Mouse (Mus musculus): ENCODE data around the gene Bpifc.

The Bpifc gene

GRCm38 (mm10) chr10:86011172-86011571 is 523 bp downstream of the Bpifc start:
- DNase-seq (ENCODE audit: low spot score): no peak

- no peak for DNase-seq (ENCODE audit: low spot score)
These were observed 1.1 kb downstream of the Bpifc start for GRCm38 (mm10) chr10:86010636-86011035.

- DNase-seq (ENCODE audit: low spot score): no peak
These were observed 2.0 kb downstream of the Bpifc start for GRCm38 (mm10) chr10:86009688-86010087.

GRCm38 (mm10) chr10:86006455-86006854 is 5.2 kb downstream of the Bpifc start:
- DNase-seq (ENCODE audit: low spot score): no peak

- no peak for DNase-seq (ENCODE audit: low spot score)
These were observed 11.2 kb downstream of the Bpifc start for GRCm38 (mm10) chr10:86000447-86000846.

GRCm38 (mm10) chr10:85994543-85995104 is 17.1 kb downstream of the Bpifc start:
- DNase-seq (ENCODE audit: low spot score): no peak

- DNase-seq (ENCODE audit: low spot score): no peak
These were observed 17.9 kb downstream of the Bpifc start for GRCm38 (mm10) chr10:85993836-85994235.

GRCm38 (mm10) chr10:85992412-85992811 is 19.3 kb downstream of the Bpifc start:
- no peak for DNase-seq (ENCODE audit: low spot score)

GRCm38 (mm10) chr10:85989412-85990115 is 22.1 kb downstream of the Bpifc start:
- no peak for DNase-seq (ENCODE audit: low spot score)

- DNase-seq (ENCODE audit: low spot score): no peak
These were observed 38.8 kb downstream of the Bpifc start for GRCm38 (mm10) chr10:85972915-85973314.

GRCm38 (mm10) chr10:85971826-85972225 is 39.9 kb downstream of the Bpifc start:
- no peak for DNase-seq (ENCODE audit: low spot score)

GRCm38 (mm10) chr10:85969894-85970620 is 41.6 kb downstream of the Bpifc start:
- no peak for DNase-seq (ENCODE audit: low spot score)

- no peak for DNase-seq (ENCODE audit: low spot score)
These were observed 43.0 kb downstream of the Bpifc start for GRCm38 (mm10) chr10:85968731-85969130.

- peak; percentile 54 for DNase-seq (ENCODE audit: low spot score)
These were observed 43.5 kb downstream of the Bpifc start for GRCm38 (mm10) chr10:85968157-85968634.

GRCm38 (mm10) chr10:85967411-85968156 is 44.1 kb downstream of the Bpifc start:
- DNase-seq (ENCODE audit: low spot score): no peak

- DNase-seq (ENCODE audit: low spot score): no peak
These were observed 45.2 kb downstream of the Bpifc start for GRCm38 (mm10) chr10:85966476-85966875.

- DNase-seq (ENCODE audit: low spot score): no peak
These were observed 47.4 kb downstream of the Bpifc start for GRCm38 (mm10) chr10:85964316-85964715.

- DNase-seq (ENCODE audit: low spot score): no peak
These were observed 48.8 kb downstream of the Bpifc start for GRCm38 (mm10) chr10:85962897-85963296.

GRCm38 (mm10) chr10:85957464-85957950 is 54.2 kb downstream of the Bpifc start, which contains the start of gene Rtcb:
Rtcb (minus strand) TSS chr10:85957823.
- peak; percentile 88 for DNase-seq (ENCODE audit: low spot score)

GRCm38 (mm10) chr10:85956871-85957419 is 54.8 kb downstream of the Bpifc start:
- peak; percentile 3 for DNase-seq (ENCODE audit: low spot score)

- no peak for DNase-seq (ENCODE audit: low spot score)
These were observed 57.3 kb downstream of the Bpifc start for GRCm38 (mm10) chr10:85954429-85954828.

GRCm38 (mm10) chr10:85953401-85953800 is 58.3 kb downstream of the Bpifc start:
- DNase-seq (ENCODE audit: low spot score): no peak
